Mouse (Mus musculus): Measurements from ENCODE around the gene Ankrd33b. TPM values are rescaled to one million over a fixed set of nuclear protein-coding genes. Genes with fewer than 3 reads are reported as not detected.

Ankrd33b gene
- polyA plus RNA-seq, 1 experiment: 33.9 TPM

- no peak for TF ChIP-seq CTCF (IDR thresholded peaks at IDR 0.05; ENCODE audit: extremely low read depth, insufficient read depth, low read length)
- TF ChIP-seq POLR2A (IDR thresholded peaks at IDR 0.05; ENCODE audit: extremely low read depth, insufficient read depth, low read length): no peak
- H3K4me1 ChIP-seq (ENCODE audit: control insufficient read depth, insufficient read depth, low read length): no peaks in the 10 kb centered on the region
- no peak overlapping the region for H3K4me3 ChIP-seq (ENCODE audit: insufficient read depth, low read length)
- H3K27ac ChIP-seq (ENCODE audit: insufficient read depth, low read length): no peak overlapping the region
Measured at GRCm38 (mm10) chr15:31254939-31255535, 112.5 kb downstream of the Ankrd33b start.

GRCm38 (mm10) chr15:31253963-31254362 is 113.6 kb downstream of the Ankrd33b start:
- no peak overlapping the region for H3K27ac ChIP-seq (ENCODE audit: insufficient read depth, low read length)
- TF ChIP-seq POLR2A (IDR thresholded peaks at IDR 0.05; ENCODE audit: extremely low read depth, insufficient read depth, low read length) (no peak), CTCF (IDR thresholded peaks at IDR 0.05; ENCODE audit: extremely low read depth, insufficient read depth, low read length) (no peak)
- H3K4me3 ChIP-seq (ENCODE audit: insufficient read depth, low read length): no peak overlapping the region
- no peaks in the 10 kb centered on the region for H3K4me1 ChIP-seq (ENCODE audit: control insufficient read depth, insufficient read depth, low read length)

- Histone ChIP-seq H3K4me1 (ENCODE audit: control insufficient read depth, insufficient read depth, low read length) (no peaks in the 10 kb centered on the region), H3K4me3 (ENCODE audit: insufficient read depth, low read length) (no peak overlapping the region), H3K27ac (ENCODE audit: insufficient read depth, low read length) (no peak overlapping the region)
- TF ChIP-seq POLR2A (IDR thresholded peaks at IDR 0.05; ENCODE audit: extremely low read depth, insufficient read depth, low read length) (no peak), CTCF (IDR thresholded peaks at IDR 0.05; ENCODE audit: extremely low read depth, insufficient read depth, low read length) (no peak)
Measured at GRCm38 (mm10) chr15:31253380-31253779, 114.1 kb downstream of the Ankrd33b start.

GRCm38 (mm10) chr15:31252590-31253311 is 114.8 kb downstream of the Ankrd33b start:
- no peaks in the 10 kb centered on the region for H3K4me1 ChIP-seq (ENCODE audit: control insufficient read depth, insufficient read depth, low read length)
- no peak overlapping the region for H3K4me3 ChIP-seq (ENCODE audit: insufficient read depth, low read length)
- H3K27ac ChIP-seq (ENCODE audit: insufficient read depth, low read length): no peak overlapping the region
- TF ChIP-seq POLR2A (IDR thresholded peaks at IDR 0.05; ENCODE audit: extremely low read depth, insufficient read depth, low read length) (no peak), CTCF (IDR thresholded peaks at IDR 0.05; ENCODE audit: extremely low read depth, insufficient read depth, low read length) (no peak)

- H3K4me1 ChIP-seq (ENCODE audit: control insufficient read depth, insufficient read depth, low read length): no peaks in the 10 kb centered on the region
- H3K27ac ChIP-seq (ENCODE audit: insufficient read depth, low read length): no peak overlapping the region
- H3K4me3 ChIP-seq (ENCODE audit: insufficient read depth, low read length): no peak overlapping the region
- TF ChIP-seq POLR2A (IDR thresholded peaks at IDR 0.05; ENCODE audit: extremely low read depth, insufficient read depth, low read length) (no peak), CTCF (IDR thresholded peaks at IDR 0.05; ENCODE audit: extremely low read depth, insufficient read depth, low read length) (no peak)
Measured at GRCm38 (mm10) chr15:31251189-31251588, 116.3 kb downstream of the Ankrd33b start.

- H3K4me1 ChIP-seq (ENCODE audit: control insufficient read depth, insufficient read depth, low read length): no peaks in the 10 kb centered on the region
Measured at GRCm38 (mm10) chr15:31250676-31251075, 116.8 kb downstream of the Ankrd33b start.

GRCm38 (mm10) chr15:31250027-31250426 is 117.5 kb downstream of the Ankrd33b start:
- Histone ChIP-seq H3K4me3 (ENCODE audit: insufficient read depth, low read length) (no peak overlapping the region), H3K4me1 (ENCODE audit: control insufficient read depth, insufficient read depth, low read length) (no peaks in the 10 kb centered on the region), H3K27ac (ENCODE audit: insufficient read depth, low read length) (no peak overlapping the region)
- no peak for TF ChIP-seq POLR2A (IDR thresholded peaks at IDR 0.05; ENCODE audit: extremely low read depth, insufficient read depth, low read length)
- no peak for TF ChIP-seq CTCF (IDR thresholded peaks at IDR 0.05; ENCODE audit: extremely low read depth, insufficient read depth, low read length)

More at GRCm38 (mm10) chr15:31250676-31251075, 116.8 kb downstream of the Ankrd33b start:
- H3K27ac ChIP-seq (ENCODE audit: insufficient read depth, low read length): no peak overlapping the region
- TF ChIP-seq POLR2A (IDR thresholded peaks at IDR 0.05; ENCODE audit: extremely low read depth, insufficient read depth, low read length) (no peak), CTCF (IDR thresholded peaks at IDR 0.05; ENCODE audit: extremely low read depth, insufficient read depth, low read length) (no peak)
- H3K4me3 ChIP-seq (ENCODE audit: insufficient read depth, low read length): no peak overlapping the region

- Histone ChIP-seq H3K4me1 (ENCODE audit: control insufficient read depth, insufficient read depth, low read length) (no peaks in the 10 kb centered on the region), H3K4me3 (ENCODE audit: insufficient read depth, low read length) (no peak overlapping the region), H3K27ac (ENCODE audit: insufficient read depth, low read length) (no peak overlapping the region)
- TF ChIP-seq CTCF (IDR thresholded peaks at IDR 0.05; ENCODE audit: extremely low read depth, insufficient read depth, low read length): no peak
- no peak for TF ChIP-seq POLR2A (IDR thresholded peaks at IDR 0.05; ENCODE audit: extremely low read depth, insufficient read depth, low read length)
Measured at GRCm38 (mm10) chr15:31248882-31249281, 118.6 kb downstream of the Ankrd33b start.

GRCm38 (mm10) chr15:31247035-31247434 is 120.5 kb downstream of the Ankrd33b start:
- Histone ChIP-seq H3K4me1 (ENCODE audit: control insufficient read depth, insufficient read depth, low read length) (no peaks in the 10 kb centered on the region), H3K27ac (ENCODE audit: insufficient read depth, low read length) (no peak overlapping the region), H3K4me3 (ENCODE audit: insufficient read depth, low read length) (no peak overlapping the region)
- TF ChIP-seq POLR2A (IDR thresholded peaks at IDR 0.05; ENCODE audit: extremely low read depth, insufficient read depth, low read length) (no peak), CTCF (IDR thresholded peaks at IDR 0.05; ENCODE audit: extremely low read depth, insufficient read depth, low read length) (no peak)

- Histone ChIP-seq H3K4me1 (ENCODE audit: control insufficient read depth, insufficient read depth, low read length) (no peaks in the 10 kb centered on the region), H3K27ac (ENCODE audit: insufficient read depth, low read length) (no peak overlapping the region)
- TF ChIP-seq CTCF (IDR thresholded peaks at IDR 0.05; ENCODE audit: extremely low read depth, insufficient read depth, low read length) (no peak), POLR2A (IDR thresholded peaks at IDR 0.05; ENCODE audit: extremely low read depth, insufficient read depth, low read length) (no peak)
Measured at GRCm38 (mm10) chr15:31245934-31246333, 121.6 kb downstream of the Ankrd33b start.

More at GRCm38 (mm10) chr15:31245934-31246333, 121.6 kb downstream of the Ankrd33b start:
- no peak overlapping the region for H3K4me3 ChIP-seq (ENCODE audit: insufficient read depth, low read length)
